Mouse (Mus musculus): Measurements from ENCODE around the gene Lnx2. TPM values are rescaled to one million over a fixed set of nuclear protein-coding genes. Genes with fewer than 3 reads are reported as not detected.

The Lnx2 gene
- polyA plus RNA-seq, 1 experiment from 2014 or later: 5.0 TPM

DNA sequence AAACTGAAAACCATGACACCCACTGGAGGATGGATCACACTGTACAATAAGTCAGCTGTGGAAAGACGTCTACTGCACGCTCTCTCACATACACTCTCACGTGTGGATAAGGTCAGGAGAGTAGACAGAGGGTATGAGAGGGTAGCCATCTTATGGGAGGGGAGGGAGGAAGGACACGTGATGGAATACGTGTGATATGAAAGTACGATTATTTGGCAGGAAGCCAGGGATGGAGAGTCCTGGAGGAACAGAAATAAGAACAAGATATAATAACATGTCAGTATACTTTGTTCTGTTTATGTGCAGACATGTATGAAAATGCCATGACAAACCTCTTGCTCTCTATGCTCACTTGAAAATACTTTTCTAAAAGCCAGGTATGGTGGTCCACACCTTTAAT, 41.1 kb downstream of the Lnx2 start:
- WGBS: 73% methylated on average over 6 of the region's 6 CpGs

GRCm38 (mm10) chr5:147034283-147034682, 42.1 kb downstream of the Lnx2 start:
- no peaks in the 10 kb centered on the region for H3K27me3 ChIP-seq (ENCODE audit: control insufficient read depth, insufficient read depth, low read length)
- no peak overlapping the region for H3K4me3 ChIP-seq (replicated peaks; ENCODE audit: low read length)
- H3K4me2 ChIP-seq (replicated peaks): no peak overlapping the region
- H3K9me3 ChIP-seq (ENCODE audit: control insufficient read depth, low read length): no peaks in the 10 kb centered on the region
- DNase-seq (ENCODE audit: low spot score): no peak
- no peaks in the 10 kb centered on the region for H3K36me3 ChIP-seq (replicated peaks; ENCODE audit: control insufficient read depth, insufficient read depth)
- H3K27ac ChIP-seq: no peak overlapping the region
- no peak overlapping the region for H3K9ac ChIP-seq
- 65% methylated on average over 12 of the region's 12 CpGs for WGBS
- no peak for ATAC-seq (ENCODE audit: low FRiP score)
- no peaks in the 10 kb centered on the region for H3K4me1 ChIP-seq (replicated peaks; ENCODE audit: control insufficient read depth, insufficient read depth, low read length)

More for the DNA sequence above, 41.1 kb downstream of the Lnx2 start:
- H3K9ac ChIP-seq: no peak overlapping the region
- H3K4me2 ChIP-seq (replicated peaks): no peak overlapping the region
- no peaks in the 10 kb centered on the region for H3K9me3 ChIP-seq (ENCODE audit: control insufficient read depth, low read length)
- no peak overlapping the region for H3K4me3 ChIP-seq (replicated peaks; ENCODE audit: low read length)
- H3K27ac ChIP-seq: no peak overlapping the region
- H3K27me3 ChIP-seq (ENCODE audit: control insufficient read depth, insufficient read depth, low read length): no peaks in the 10 kb centered on the region; the same call in 1 of the 2 replicates
- DNase-seq (ENCODE audit: low spot score) (no peak), ATAC-seq (ENCODE audit: low FRiP score) (no peak)
- H3K36me3 ChIP-seq (replicated peaks; ENCODE audit: control insufficient read depth, insufficient read depth): no peaks in the 10 kb centered on the region
- H3K4me1 ChIP-seq (replicated peaks; ENCODE audit: control insufficient read depth, insufficient read depth, low read length): no peaks in the 10 kb centered on the region

- no peak overlapping the region for H3K27ac ChIP-seq
- H3K4me2 ChIP-seq (replicated peaks): no peak overlapping the region
- ATAC-seq (ENCODE audit: low FRiP score) (no peak), DNase-seq (ENCODE audit: low spot score) (no peak)
- no peaks in the 10 kb centered on the region for H3K9me3 ChIP-seq (ENCODE audit: control insufficient read depth, low read length)
- no peak overlapping the region for H3K4me3 ChIP-seq (replicated peaks; ENCODE audit: low read length)
- H3K27me3 ChIP-seq (ENCODE audit: control insufficient read depth, insufficient read depth, low read length): no peaks in the 10 kb centered on the region
- 94% methylated on average over 13 of the region's 13 CpGs for WGBS
- no peak overlapping the region for H3K9ac ChIP-seq
- H3K4me1 ChIP-seq (replicated peaks; ENCODE audit: control insufficient read depth, insufficient read depth, low read length): no peaks in the 10 kb centered on the region
- H3K36me3 ChIP-seq (replicated peaks; ENCODE audit: control insufficient read depth, insufficient read depth): no peaks in the 10 kb centered on the region
Measured at GRCm38 (mm10) chr5:147033155-147033554, 43.2 kb downstream of the Lnx2 start.

DNA sequence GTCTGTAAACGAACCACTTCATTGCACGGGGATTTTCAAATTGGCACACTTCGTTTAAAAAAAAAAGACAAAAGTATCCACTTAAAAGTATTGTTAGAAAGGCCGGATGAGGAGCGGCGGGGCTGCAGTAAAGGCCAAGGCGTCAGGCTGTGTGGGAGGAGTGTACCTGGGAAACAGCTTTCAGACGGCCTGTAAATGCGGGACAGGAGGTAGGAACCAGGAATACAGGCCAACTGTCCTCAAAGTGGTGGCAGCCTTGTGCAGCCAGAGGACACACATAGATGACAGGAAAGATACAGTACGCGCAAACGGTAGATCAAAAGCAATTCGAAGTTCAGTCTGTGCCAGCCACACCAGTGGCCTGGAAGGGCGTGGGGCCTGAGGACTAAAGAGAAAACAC, 45.1 kb downstream of the Lnx2 start:
- Histone ChIP-seq H3K9ac (no peak overlapping the region), H3K36me3 (replicated peaks; ENCODE audit: control insufficient read depth, insufficient read depth) (no peaks in the 10 kb centered on the region; the same call in 1 of the 2 replicates), H3K4me1 (replicated peaks; ENCODE audit: control insufficient read depth, insufficient read depth, low read length) (no peaks in the 10 kb centered on the region), H3K4me3 (replicated peaks; ENCODE audit: low read length) (no peak overlapping the region), H3K27me3 (ENCODE audit: control insufficient read depth, insufficient read depth, low read length) (no peaks in the 10 kb centered on the region), H3K27ac (no peak overlapping the region), H3K9me3 (ENCODE audit: control insufficient read depth, low read length) (no peaks in the 10 kb centered on the region), H3K4me2 (replicated peaks) (no peak overlapping the region)
- ATAC-seq (ENCODE audit: low FRiP score): no peak
- 89% methylated on average over 14 of the region's 14 CpGs for WGBS
- DNase-seq (ENCODE audit: low spot score): no peak

DNA sequence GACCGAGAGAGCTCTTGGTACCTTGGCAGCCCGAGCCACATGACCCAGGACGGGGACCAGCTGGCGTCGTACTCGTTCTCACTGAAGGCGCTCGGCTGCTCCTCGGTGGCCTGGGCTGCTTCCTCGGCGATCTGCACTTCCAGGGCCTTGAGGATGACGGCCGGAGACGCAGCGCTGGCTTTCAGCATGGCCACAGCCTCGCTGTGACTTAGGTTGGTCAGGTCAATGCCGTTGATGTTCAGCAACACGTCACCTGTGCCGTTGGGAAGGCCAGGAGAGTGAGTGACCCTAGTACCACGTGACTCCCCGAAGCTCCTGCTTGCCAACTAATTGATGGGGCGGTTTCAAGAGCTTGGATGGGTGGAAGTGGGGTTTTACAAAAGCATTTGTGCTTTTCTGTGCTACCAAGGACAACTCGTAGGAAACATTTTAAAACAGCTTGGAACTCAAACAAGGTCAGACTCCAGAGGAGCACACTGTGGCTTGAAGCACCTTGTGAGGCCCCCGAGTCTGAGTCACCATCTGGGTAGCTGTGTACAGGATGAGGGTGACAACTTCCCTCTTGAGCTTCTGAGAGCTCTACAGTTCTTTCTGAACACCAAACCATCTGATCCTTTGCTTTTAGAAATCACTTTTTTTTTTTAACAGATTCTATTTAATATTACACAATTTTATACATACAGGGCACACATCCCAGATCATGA, 51.9 kb downstream of the Lnx2 start:
- no peaks in the 10 kb centered on the region for H3K4me1 ChIP-seq (replicated peaks; ENCODE audit: control insufficient read depth, insufficient read depth, low read length)
- no peak overlapping the region for H3K4me2 ChIP-seq (replicated peaks)
- no peaks in the 10 kb centered on the region; the same call in 1 of the 2 replicates for H3K36me3 ChIP-seq (replicated peaks; ENCODE audit: control insufficient read depth, insufficient read depth)
- no peak overlapping the region for H3K27ac ChIP-seq
- H3K9ac ChIP-seq: no peak overlapping the region
- H3K4me3 ChIP-seq (replicated peaks; ENCODE audit: low read length): no peak overlapping the region
- WGBS: 81% methylated on average over 24 of the region's 24 CpGs
- ATAC-seq (ENCODE audit: low FRiP score) (no peak), DNase-seq (ENCODE audit: low spot score) (no peak)
- no peaks in the 10 kb centered on the region for H3K27me3 ChIP-seq (ENCODE audit: control insufficient read depth, insufficient read depth, low read length)
- H3K9me3 ChIP-seq (ENCODE audit: control insufficient read depth, low read length): no peaks in the 10 kb centered on the region

DNA sequence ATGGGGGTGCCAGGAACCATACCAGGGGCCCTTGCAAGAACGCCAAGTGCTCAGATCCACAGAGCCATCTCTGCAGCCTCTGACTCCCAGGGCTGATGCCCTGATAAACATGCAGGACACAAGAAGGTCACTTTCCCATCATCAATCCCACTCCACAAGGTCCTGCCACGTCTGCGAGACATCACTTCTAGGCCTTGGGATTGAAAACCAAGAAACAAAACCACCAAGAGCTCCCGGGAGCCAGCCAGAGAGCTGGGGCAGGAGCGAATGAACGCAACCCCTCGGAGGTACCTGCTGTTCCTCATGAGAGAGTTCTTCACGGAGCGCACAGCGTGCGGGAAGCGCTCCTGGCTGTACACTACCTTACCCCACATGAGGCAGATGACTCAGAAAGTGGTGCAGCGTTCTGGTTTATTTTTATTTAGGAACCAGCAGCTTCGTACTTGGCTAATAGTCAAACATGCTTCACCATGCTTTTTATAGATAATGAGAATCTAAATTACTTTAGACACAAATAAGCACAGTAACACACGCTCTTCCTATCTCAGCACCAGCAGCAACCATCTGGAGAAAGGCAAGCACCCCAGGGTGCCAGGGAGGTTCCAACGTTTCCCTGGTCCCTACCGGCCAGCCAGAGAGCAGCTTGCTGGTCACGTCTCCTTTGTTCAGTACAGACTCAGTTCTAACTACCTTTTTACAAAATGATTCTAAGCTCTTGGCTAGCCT, 53.0 kb downstream of the Lnx2 start:
- no peaks in the 10 kb centered on the region for H3K4me1 ChIP-seq (replicated peaks; ENCODE audit: control insufficient read depth, insufficient read depth, low read length)
- H3K9ac ChIP-seq: no peak overlapping the region
- ATAC-seq (ENCODE audit: low FRiP score): no peak; the same call in 1 of the 2 replicates
- no peaks in the 10 kb centered on the region; the same call in 1 of the 2 replicates for H3K36me3 ChIP-seq (replicated peaks; ENCODE audit: control insufficient read depth, insufficient read depth)
- H3K27me3 ChIP-seq (ENCODE audit: control insufficient read depth, insufficient read depth, low read length): no peaks in the 10 kb centered on the region
- no peak overlapping the region for H3K4me2 ChIP-seq (replicated peaks)
- no peaks in the 10 kb centered on the region for H3K9me3 ChIP-seq (ENCODE audit: control insufficient read depth, low read length)
- 76% methylated on average over 18 of the region's 18 CpGs for WGBS
- no peak overlapping the region for H3K4me3 ChIP-seq (replicated peaks; ENCODE audit: low read length)
- no peak overlapping the region for H3K27ac ChIP-seq
- DNase-seq (ENCODE audit: low spot score): no peak

GRCm38 (mm10) chr5:147021546-147022265, 54.7 kb downstream of the Lnx2 start:
- no peak for ATAC-seq (ENCODE audit: low FRiP score)
- Histone ChIP-seq H3K36me3 (replicated peaks; ENCODE audit: control insufficient read depth, insufficient read depth) (no peaks in the 10 kb centered on the region), H3K4me2 (replicated peaks) (no peak overlapping the region), H3K9ac (no peak overlapping the region), H3K4me3 (replicated peaks; ENCODE audit: low read length) (no peak overlapping the region), H3K4me1 (replicated peaks; ENCODE audit: control insufficient read depth, insufficient read depth, low read length) (no peaks in the 10 kb centered on the region), H3K27me3 (ENCODE audit: control insufficient read depth, insufficient read depth, low read length) (no peaks in the 10 kb centered on the region), H3K27ac (no peak overlapping the region), H3K9me3 (ENCODE audit: control insufficient read depth, low read length) (no peaks in the 10 kb centered on the region)
- 85% methylated on average over 5 of the region's 5 CpGs for WGBS
- DNase-seq (ENCODE audit: low spot score): no peak

GRCm38 (mm10) chr5:147020579-147020978, 55.8 kb downstream of the Lnx2 start:
- Histone ChIP-seq H3K4me1 (replicated peaks; ENCODE audit: control insufficient read depth, insufficient read depth, low read length) (no peaks in the 10 kb centered on the region), H3K36me3 (replicated peaks; ENCODE audit: control insufficient read depth, insufficient read depth) (no peaks in the 10 kb centered on the region), H3K4me2 (replicated peaks) (no peak overlapping the region), H3K27me3 (ENCODE audit: control insufficient read depth, insufficient read depth, low read length) (no peaks in the 10 kb centered on the region), H3K9ac (no peak overlapping the region), H3K27ac (no peak overlapping the region), H3K4me3 (replicated peaks; ENCODE audit: low read length) (no peak overlapping the region), H3K9me3 (ENCODE audit: control insufficient read depth, low read length) (no peaks in the 10 kb centered on the region)
- ATAC-seq (ENCODE audit: low FRiP score) (no peak), DNase-seq (ENCODE audit: low spot score) (no peak)
- 88% methylated on average over 11 of the region's 11 CpGs for WGBS

- Histone ChIP-seq H3K36me3 (replicated peaks; ENCODE audit: control insufficient read depth, insufficient read depth) (no peaks in the 10 kb centered on the region), H3K27ac (no peak overlapping the region), H3K27me3 (ENCODE audit: control insufficient read depth, insufficient read depth, low read length) (no peaks in the 10 kb centered on the region), H3K4me1 (replicated peaks; ENCODE audit: control insufficient read depth, insufficient read depth, low read length) (no peaks in the 10 kb centered on the region), H3K9me3 (ENCODE audit: control insufficient read depth, low read length) (no peaks in the 10 kb centered on the region), H3K4me3 (replicated peaks; ENCODE audit: low read length) (no peak overlapping the region), H3K4me2 (replicated peaks) (no peak overlapping the region), H3K9ac (no peak overlapping the region)
- 89% methylated on average over 11 of the region's 11 CpGs for WGBS
- ATAC-seq (ENCODE audit: low FRiP score) (no peak), DNase-seq (ENCODE audit: low spot score) (no peak)
Measured at GRCm38 (mm10) chr5:147018761-147019160, 57.6 kb downstream of the Lnx2 start.

All from hindbrain, embryonic 14.5 days (tissue).